Mouse (Mus musculus) C2C12 (cell line): Measurements from ENCODE around the gene Cyth4. TPM values are rescaled to one million over a fixed set of nuclear protein-coding genes. Genes with fewer than 3 reads are reported as not detected.

Experiments
- H3K27me3 ChIP-seq: one replicate; pipeline ENCODE4 v1.6.1; 2011; ENCODE audit not compliant: control insufficient read depth, insufficient read depth, insufficient read length
- H3K36me3 ChIP-seq: one replicate; pipeline ENCODE4 v1.6.1; 2011; ENCODE audit not compliant: control insufficient read depth, insufficient read depth
- H3K4me3 ChIP-seq: one replicate; pipeline ENCODE4 v1.5.1; 2011; ENCODE audit warnings: mild to moderate bottlenecking, control low read depth; ENCODE audit not compliant: poor library complexity, insufficient read depth, severe bottlenecking
- H3K79me2 ChIP-seq: one replicate; pipeline ENCODE4 v1.6.1; 2011; ENCODE audit not compliant: control insufficient read depth, insufficient read depth
- H3K79me3 ChIP-seq: one replicate; pipeline ENCODE4 v1.6.1; 2011; ENCODE audit warnings: low read depth, control low read depth
- H3ac ChIP-seq: one replicate; pipeline ENCODE3; 2011; ENCODE audit warnings: low read depth; ENCODE audit not compliant: control insufficient read depth, insufficient read length
- CEBPB ChIP-seq: IDR thresholded peaks from one replicate; pipeline ENCODE4 v1.6.1; 2011; ENCODE audit warnings: low read depth, mild to moderate bottlenecking, control low read depth, moderate library complexity
- CTCF ChIP-seq: IDR thresholded peaks from one replicate; pipeline ENCODE4 v1.5.1; 2011; ENCODE audit not compliant: control insufficient read depth, insufficient read depth, insufficient read length
- FOSL1 ChIP-seq: IDR thresholded peaks from one replicate; pipeline ENCODE4 v1.8.0; 2011; ENCODE audit warnings: mild to moderate bottlenecking, low read length; ENCODE audit not compliant: poor library complexity, insufficient read depth, severe bottlenecking
- MAX ChIP-seq: IDR thresholded peaks from one replicate; pipeline ENCODE4 v1.6.1; 2011; ENCODE audit warnings: mild to moderate bottlenecking, control low read depth
- MYOD1 ChIP-seq: IDR thresholded peaks from one replicate; pipeline ENCODE4 v1.6.1; 2011; ENCODE audit warnings: low read depth; ENCODE audit not compliant: control insufficient read depth, insufficient read length
- MYOG ChIP-seq: IDR thresholded peaks from one replicate; pipeline ENCODE4 v1.6.1; 2011; ENCODE audit not compliant: control insufficient read depth, insufficient read length; ENCODE audit errors: extremely low read depth
- USF1 ChIP-seq: IDR thresholded peaks from one replicate; pipeline ENCODE4 v1.6.1; 2011; ENCODE audit warnings: low read depth, mild to moderate bottlenecking, control low read depth, moderate library complexity
- polyA plus RNA-seq: library from polyadenylated mRNA; unstranded; fragments of >200 nt; fragmentation: generic; extraction: Trizol; gene quantifications from one replicate; pipeline ENCODE4 v1.2.1, GENCODE M21; 2012; ENCODE audit warnings: missing spikeins

The Cyth4 gene
- polyA plus RNA-seq, 1 experiment, result 0.21 TPM

- peaks cover 35% of the 10 kb centered on the region for H3K27me3 ChIP-seq
- H3K4me3 ChIP-seq, result no peak overlapping the region
- no peaks in the 10 kb centered on the region for H3K79me3 ChIP-seq
- no peak for TF ChIP-seq MAX
- no peak for TF ChIP-seq CTCF
- no peak for TF ChIP-seq MYOD1
- no peak for TF ChIP-seq MYOG
- H3K36me3 ChIP-seq, result no peaks in the 10 kb centered on the region
- no peaks in the 10 kb centered on the region for H3K79me2 ChIP-seq
- no peak overlapping the region for H3ac ChIP-seq
Observed at GRCm38 (mm10) chr15:78554545-78555313, 42.1 kb upstream of the Cyth4 start.

- H3K36me3 ChIP-seq, result no peaks in the 10 kb centered on the region
- H3K79me3 ChIP-seq, result no peaks in the 10 kb centered on the region
- no peaks in the 10 kb centered on the region for H3K79me2 ChIP-seq
- no peak overlapping the region for H3K4me3 ChIP-seq
- H3K27me3 ChIP-seq, result peaks cover 57% of the 10 kb centered on the region
- TF ChIP-seq MYOG (no peak), USF1 (no peak), CTCF (no peak), CEBPB (no peak), MYOD1 (no peak), FOSL1 (no peak), MAX (no peak)
- H3ac ChIP-seq, result no peak overlapping the region
Observed at GRCm38 (mm10) chr15:78557693-78558535, 38.9 kb upstream of the Cyth4 start.

GRCm38 (mm10) chr15:78559141-78559979 is 37.5 kb upstream of the Cyth4 start:
- no peaks in the 10 kb centered on the region for H3K79me2 ChIP-seq
- H3K4me3 ChIP-seq, result no peak overlapping the region
- H3ac ChIP-seq, result no peak overlapping the region
- no peaks in the 10 kb centered on the region for H3K79me3 ChIP-seq
- TF ChIP-seq USF1 (no peak), CTCF (no peak), MYOD1 (no peak), CEBPB (no peak), MAX (no peak), FOSL1 (no peak), MYOG (no peak)
- H3K27me3 ChIP-seq, result peaks cover 61% of the 10 kb centered on the region
- H3K36me3 ChIP-seq, result no peaks in the 10 kb centered on the region

- Histone ChIP-seq H3K36me3 (no peaks in the 10 kb centered on the region), H3K27me3 (peaks cover 72% of the 10 kb centered on the region), H3ac (no peak overlapping the region), H3K79me2 (no peaks in the 10 kb centered on the region), H3K4me3 (no peak overlapping the region), H3K79me3 (no peaks in the 10 kb centered on the region)
- TF ChIP-seq USF1 (no peak), MAX (no peak)
Observed at GRCm38 (mm10) chr15:78563344-78563743, 33.5 kb upstream of the Cyth4 start.

- Histone ChIP-seq H3K27me3 (peaks cover 73% of the 10 kb centered on the region), H3ac (no peak overlapping the region), H3K4me3 (no peak overlapping the region), H3K36me3 (no peaks in the 10 kb centered on the region), H3K79me3 (no peaks in the 10 kb centered on the region), H3K79me2 (no peaks in the 10 kb centered on the region)
- no peak for TF ChIP-seq USF1
- no peak for TF ChIP-seq CTCF
- TF ChIP-seq MYOD1, result no peak
- no peak for TF ChIP-seq CEBPB
- TF ChIP-seq MYOG, result no peak
- no peak for TF ChIP-seq MAX
- no peak for TF ChIP-seq FOSL1
Observed at GRCm38 (mm10) chr15:78563937-78564336, 32.9 kb upstream of the Cyth4 start.
